Mouse (Mus musculus): ENCODE data around the gene Cyba. TPM values are rescaled to one million over a fixed set of nuclear protein-coding genes. Genes with fewer than 3 reads are reported as not detected.

Gene Cyba
- 46.6 and 51.4 TPM in 2 replicates for polyA plus RNA-seq (2015; fragmentation: Nextera tagmentation; extraction: Ambion mirVana)

- H3K27me3 ChIP-seq: no peaks in the 10 kb centered on the region; the same call in 1 of the 2 replicates
- H3K9ac ChIP-seq: peak within 1 kb of the TSS; percentile 65
- H3K4me2 ChIP-seq: peak within 1 kb of the TSS; percentile 63
- peak; percentile 82 for ATAC-seq (ENCODE audit: low read depth)
- peak within 1 kb of the TSS; percentile 39 for H3K4me3 ChIP-seq
- 4% methylated on average over 45 of the region's 45 CpGs for WGBS
- peaks cover 19% of the 10 kb centered on the region for H3K4me1 ChIP-seq (replicated peaks)
- no peaks in the 10 kb centered on the region for H3K9me3 ChIP-seq
- H3K27ac ChIP-seq (replicated peaks): no peak within 1 kb of the TSS
- H3K36me3 ChIP-seq: peaks cover 47% of the 10 kb centered on the region
These were observed at the start of gene Cyba for GRCm38 (mm10) chr8:122432443-122433268. Cyba (minus strand) TSS chr8:122432930.

GRCm38 (mm10) chr8:122482448-122482847 lies 49.7 kb upstream of the Cyba start:
- Histone ChIP-seq H3K4me1 (replicated peaks) (peaks cover 1% of the 10 kb centered on the region), H3K9me3 (no peaks in the 10 kb centered on the region), H3K36me3 (peaks cover 69% of the 10 kb centered on the region), H3K4me3 (no peak overlapping the region), H3K9ac (no peak overlapping the region), H3K27ac (replicated peaks) (no peak overlapping the region), H3K27me3 (no peaks in the 10 kb centered on the region), H3K4me2 (no peak overlapping the region)
- WGBS: 95% methylated on average over 8 of the region's 8 CpGs
- no peak for ATAC-seq (ENCODE audit: low read depth)

GRCm38 (mm10) chr8:122475580-122476320 lies 43.0 kb upstream of the Cyba start, which contains the start of the genes Rnf166 and Ctu2:
Rnf166 (minus strand) TSS chr8:122476064.
Ctu2 (plus strand) TSS chr8:122476143.
- Histone ChIP-seq H3K4me2 (peak within 1 kb of the TSS; percentile 96), H3K4me1 (replicated peaks) (peaks cover 30% of the 10 kb centered on the region), H3K4me3 (peak within 1 kb of the TSS; percentile 98), H3K27me3 (no peaks in the 10 kb centered on the region), H3K9me3 (no peaks in the 10 kb centered on the region), H3K9ac (peak within 1 kb of the TSS; percentile 95), H3K36me3 (peaks cover 53% of the 10 kb centered on the region), H3K27ac (replicated peaks) (peak within 1 kb of the TSS; percentile 87)
- WGBS: under 1% methylated on average over 97 of the region's 103 CpGs
- peak; percentile 93 for ATAC-seq (ENCODE audit: low read depth)

GRCm38 (mm10) chr8:122474951-122475560 lies 42.3 kb upstream of the Cyba start:
- Histone ChIP-seq H3K27me3 (no peaks in the 10 kb centered on the region), H3K9ac (peak overlapping the region; percentile 95), H3K36me3 (peaks cover 50% of the 10 kb centered on the region), H3K4me1 (replicated peaks) (peaks cover 30% of the 10 kb centered on the region), H3K9me3 (no peaks in the 10 kb centered on the region), H3K4me3 (peak overlapping the region; percentile 98), H3K4me2 (peak overlapping the region; percentile 96), H3K27ac (replicated peaks) (peak overlapping the region; percentile 87)
- peak; percentile 12; the same call in 1 of the 2 replicates for ATAC-seq (ENCODE audit: low read depth)
- WGBS: 13% methylated on average over 16 of the region's 16 CpGs

GRCm38 (mm10) chr8:122473911-122474421 lies 41.2 kb upstream of the Cyba start:
- H3K4me1 ChIP-seq (replicated peaks): peaks cover 30% of the 10 kb centered on the region
- no peak for ATAC-seq (ENCODE audit: low read depth)
- H3K4me2 ChIP-seq: no peak overlapping the region
- 91% methylated on average over 8 of the region's 8 CpGs for WGBS
- peaks cover 49% of the 10 kb centered on the region for H3K36me3 ChIP-seq
- no peaks in the 10 kb centered on the region for H3K27me3 ChIP-seq
- no peak overlapping the region for H3K27ac ChIP-seq (replicated peaks)
- no peaks in the 10 kb centered on the region for H3K9me3 ChIP-seq
- no peak overlapping the region for H3K4me3 ChIP-seq
- H3K9ac ChIP-seq: no peak overlapping the region

- peaks cover 67% of the 10 kb centered on the region for H3K36me3 ChIP-seq
- H3K27ac ChIP-seq (replicated peaks): no peak overlapping the region
- H3K4me2 ChIP-seq: no peak overlapping the region
- ATAC-seq (ENCODE audit: low read depth): no peak
- peaks cover 17% of the 10 kb centered on the region for H3K4me1 ChIP-seq (replicated peaks)
- no peak overlapping the region for H3K4me3 ChIP-seq
- no peaks in the 10 kb centered on the region for H3K27me3 ChIP-seq
- no peak overlapping the region for H3K9ac ChIP-seq
- WGBS: 88% methylated on average over 5 of the region's 5 CpGs
- no peaks in the 10 kb centered on the region for H3K9me3 ChIP-seq
These were observed 38.0 kb upstream of the Cyba start for GRCm38 (mm10) chr8:122470691-122471090.

GRCm38 (mm10) chr8:122469965-122470364 lies 37.2 kb upstream of the Cyba start:
- WGBS: 87% methylated on average over 10 of the region's 10 CpGs
- H3K36me3 ChIP-seq: peaks cover 74% of the 10 kb centered on the region

GRCm38 (mm10) chr8:122469407-122469806 lies 36.7 kb upstream of the Cyba start:
- Histone ChIP-seq H3K4me3 (no peak overlapping the region), H3K36me3 (peaks cover 75% of the 10 kb centered on the region), H3K4me1 (replicated peaks) (peaks cover 8% of the 10 kb centered on the region), H3K4me2 (no peak overlapping the region), H3K27ac (replicated peaks) (no peak overlapping the region), H3K27me3 (no peaks in the 10 kb centered on the region), H3K9me3 (no peaks in the 10 kb centered on the region), H3K9ac (no peak overlapping the region)
- ATAC-seq (ENCODE audit: low read depth): no peak
- 82% methylated on average over 6 of the region's 6 CpGs for WGBS

More at GRCm38 (mm10) chr8:122469965-122470364, 37.2 kb upstream of the Cyba start:
- no peak for ATAC-seq (ENCODE audit: low read depth)
- Histone ChIP-seq H3K4me3 (no peak overlapping the region), H3K27ac (replicated peaks) (no peak overlapping the region), H3K27me3 (no peaks in the 10 kb centered on the region), H3K4me1 (replicated peaks) (peaks cover 13% of the 10 kb centered on the region), H3K9me3 (no peaks in the 10 kb centered on the region), H3K4me2 (no peak overlapping the region), H3K9ac (no peak overlapping the region)

GRCm38 (mm10) chr8:122467816-122468215 lies 35.1 kb upstream of the Cyba start:
- Histone ChIP-seq H3K9ac (no peak overlapping the region), H3K4me3 (no peak overlapping the region), H3K36me3 (peaks cover 61% of the 10 kb centered on the region), H3K9me3 (no peaks in the 10 kb centered on the region), H3K27ac (replicated peaks) (no peak overlapping the region), H3K4me2 (no peak overlapping the region), H3K4me1 (replicated peaks) (no peaks in the 10 kb centered on the region), H3K27me3 (peaks cover 13% of the 10 kb centered on the region)
- ATAC-seq (ENCODE audit: low read depth): no peak
- 91% methylated on average over 13 of the region's 13 CpGs for WGBS

- Histone ChIP-seq H3K27ac (replicated peaks) (no peak overlapping the region), H3K4me1 (replicated peaks) (peaks cover 11% of the 10 kb centered on the region), H3K4me2 (no peak overlapping the region), H3K9ac (no peak overlapping the region), H3K36me3 (peaks cover 48% of the 10 kb centered on the region), H3K4me3 (no peak overlapping the region), H3K27me3 (peaks cover 42% of the 10 kb centered on the region), H3K9me3 (no peaks in the 10 kb centered on the region)
- WGBS: 79% methylated on average over 7 of the region's 7 CpGs
- no peak for ATAC-seq (ENCODE audit: low read depth)
These were observed 32.3 kb upstream of the Cyba start for GRCm38 (mm10) chr8:122464985-122465384.

GRCm38 (mm10) chr8:122463651-122464640 lies 31.2 kb upstream of the Cyba start:
- ATAC-seq (ENCODE audit: low read depth): no peak
- H3K36me3 ChIP-seq: peaks cover 39% of the 10 kb centered on the region
- H3K4me3 ChIP-seq: no peak overlapping the region
- H3K9me3 ChIP-seq: no peaks in the 10 kb centered on the region
- 70% methylated on average over 12 of the region's 12 CpGs for WGBS
- H3K27ac ChIP-seq (replicated peaks): no peak overlapping the region
- peaks cover 12% of the 10 kb centered on the region for H3K4me1 ChIP-seq (replicated peaks)
- H3K4me2 ChIP-seq: no peak overlapping the region
- H3K9ac ChIP-seq: no peak overlapping the region
- H3K27me3 ChIP-seq: peaks cover 52% of the 10 kb centered on the region
